Mouse (Mus musculus): ENCODE data around the gene Ncoa7.

GRCm38 (mm10) chr10:30840824-30841223 lies 37.7 kb upstream of the Ncoa7 start:
- TF ChIP-seq CTCF (IDR thresholded peaks at IDR 0.05; ENCODE audit: low read depth), result no peak
- no peak for TF ChIP-seq EP300 (optimal IDR thresholded peaks at IDR 0.05)
